Mouse (Mus musculus) stomach, embryonic 16.5 days (tissue): ENCODE measurements at regions not wholly inside any gene's neighbourhood (a gene's known extent, or its start where the extent isn't known, plus 50 kb on each side); places are given as distances from the start of the nearest gene placed in this dataset.

Experiments
- ATAC-seq: fragments of 200-750 bp; cut with Nextera tagmentation; 2 replicates; pipeline ENCODE4 v1.8.0; 2017; ENCODE audit warnings: moderate number of reproducible peaks, moderate TSS enrichment; ENCODE audit not compliant: insufficient read depth, low FRiP score
- H3K27ac ChIP-seq: fragments of 300-500 bp; sonication (generic); 2 replicates; pipeline ENCODE4 v1.5.1; 2014; ENCODE audit warnings: low read length
- H3K27me3 ChIP-seq: fragments of 300-500 bp; sonication (generic); 2 replicates; pipeline ENCODE4 v1.6.1; 2014; ENCODE audit warnings: low read length, control low read depth, mixed read lengths; ENCODE audit not compliant: control insufficient read depth, insufficient read depth
- H3K36me3 ChIP-seq: fragments of 300-500 bp; sonication (generic); 2 replicates; pipeline ENCODE4 v1.6.1; 2014; ENCODE audit warnings: low read length; ENCODE audit not compliant: control insufficient read depth, insufficient read depth
- H3K4me1 ChIP-seq: fragments of 300-500 bp; sonication (generic); 2 replicates; pipeline ENCODE4 v1.6.1; 2014; ENCODE audit warnings: low read length, control low read depth, mixed read lengths; ENCODE audit not compliant: control insufficient read depth, insufficient read depth
- H3K4me2 ChIP-seq: fragments of 300-500 bp; sonication (generic); 2 replicates; pipeline ENCODE4 v1.6.1; 2014; ENCODE audit warnings: low read depth, low read length, mixed read lengths
- H3K4me3 ChIP-seq: fragments of 300-500 bp; sonication (generic); replicated peaks from 2 replicates; pipeline ENCODE4 v1.5.1; 2014; ENCODE audit warnings: mild to moderate bottlenecking, low read length
- H3K9ac ChIP-seq: fragments of 300-500 bp; sonication (generic); 2 replicates; pipeline ENCODE4 v1.6.1; 2014; ENCODE audit warnings: low read length
- H3K9me3 ChIP-seq: fragments of 300-500 bp; sonication (generic); replicated peaks from 2 replicates; pipeline ENCODE4 v1.6.1; 2016; ENCODE audit warnings: low read length, control low read depth; ENCODE audit not compliant: control insufficient read depth
- WGBS: fragments of 180-500 bp; shearing (Covaris S2); extraction: QIAGEN DNeasy Blood & Tissue Kit; methylation state at CpG from one replicate; pipeline ENCODE4 v1.1.7; 2014; 5-methylcytosine and 5-hydroxymethylcytosine counted together

GRCm38 (mm10) chr15:61873047-61873446 lies 950.2 kb upstream of the A1bg start:
- Histone ChIP-seq H3K4me1 (peaks cover 3% of the 10 kb centered on the region; the same call in 1 of the 2 replicates), H3K36me3 (no peaks in the 10 kb centered on the region), H3K9ac (no peak overlapping the region), H3K4me2 (no peak overlapping the region), H3K27me3 (no peaks in the 10 kb centered on the region), H3K9me3 (no peaks in the 10 kb centered on the region), H3K4me3 (no peak overlapping the region), H3K27ac (no peak overlapping the region)
- WGBS: 31% methylated on average over 2 of the region's 2 CpGs
- ATAC-seq: no peak

- H3K27me3 ChIP-seq: no peaks in the 10 kb centered on the region
- no peaks in the 10 kb centered on the region for H3K9me3 ChIP-seq
- no peak for ATAC-seq
- no peak overlapping the region for H3K4me3 ChIP-seq
- H3K4me2 ChIP-seq: no peak overlapping the region
- no peak overlapping the region for H3K9ac ChIP-seq
- WGBS: 84% methylated on average over 6 of the region's 6 CpGs
- no peaks in the 10 kb centered on the region for H3K36me3 ChIP-seq
- no peaks in the 10 kb centered on the region for H3K4me1 ChIP-seq
- no peak overlapping the region for H3K27ac ChIP-seq
These were observed 937.9 kb upstream of the A1bg start for GRCm38 (mm10) chr15:61860759-61861158.

GRCm38 (mm10) chr15:61855880-61856279 lies 933.1 kb upstream of the A1bg start:
- H3K4me3 ChIP-seq: no peak overlapping the region
- H3K27me3 ChIP-seq: no peaks in the 10 kb centered on the region
- H3K9me3 ChIP-seq: no peaks in the 10 kb centered on the region
- no peaks in the 10 kb centered on the region for H3K4me1 ChIP-seq
- no peaks in the 10 kb centered on the region for H3K36me3 ChIP-seq
- 83% methylated on average over 2 of the region's 2 CpGs for WGBS
- no peak for ATAC-seq
- no peak overlapping the region for H3K4me2 ChIP-seq
- H3K27ac ChIP-seq: no peak overlapping the region
- H3K9ac ChIP-seq: no peak overlapping the region

GRCm38 (mm10) chr15:61812671-61813070 lies 889.9 kb upstream of the A1bg start:
- Histone ChIP-seq H3K4me1 (no peaks in the 10 kb centered on the region), H3K36me3 (no peaks in the 10 kb centered on the region), H3K9me3 (no peaks in the 10 kb centered on the region), H3K9ac (no peak overlapping the region), H3K4me2 (no peak overlapping the region), H3K4me3 (no peak overlapping the region), H3K27me3 (no peaks in the 10 kb centered on the region), H3K27ac (no peak overlapping the region)
- ATAC-seq: no peak
- WGBS: 72% methylated on average over 2 of the region's 2 CpGs

GRCm38 (mm10) chr15:61805379-61805778 lies 882.6 kb upstream of the A1bg start:
- no peak overlapping the region for H3K9ac ChIP-seq
- no peak for ATAC-seq
- H3K9me3 ChIP-seq: no peaks in the 10 kb centered on the region
- no peaks in the 10 kb centered on the region for H3K27me3 ChIP-seq
- H3K27ac ChIP-seq: no peak overlapping the region
- H3K4me3 ChIP-seq: no peak overlapping the region
- no peak overlapping the region for H3K4me2 ChIP-seq
- no peaks in the 10 kb centered on the region for H3K36me3 ChIP-seq
- WGBS: 36% methylated on average over 2 of the region's 2 CpGs
- no peaks in the 10 kb centered on the region for H3K4me1 ChIP-seq

GRCm38 (mm10) chr15:61800155-61800554 lies 877.3 kb upstream of the A1bg start:
- H3K36me3 ChIP-seq: no peaks in the 10 kb centered on the region
- H3K4me2 ChIP-seq: no peak overlapping the region
- H3K9ac ChIP-seq: no peak overlapping the region
- H3K9me3 ChIP-seq: no peaks in the 10 kb centered on the region
- no peak overlapping the region for H3K27ac ChIP-seq
- no peak overlapping the region for H3K4me3 ChIP-seq
- no peaks in the 10 kb centered on the region for H3K27me3 ChIP-seq
- no peak for ATAC-seq
- WGBS: 64% methylated on average over 4 of the region's 4 CpGs
- H3K4me1 ChIP-seq: no peaks in the 10 kb centered on the region

GRCm38 (mm10) chr15:61797827-61798226 lies 875.0 kb upstream of the A1bg start:
- no peak for ATAC-seq
- no peaks in the 10 kb centered on the region for H3K4me1 ChIP-seq
- 51% methylated on average over 1 of the region's 1 CpGs for WGBS
- H3K9me3 ChIP-seq: no peaks in the 10 kb centered on the region
- no peaks in the 10 kb centered on the region for H3K27me3 ChIP-seq
- H3K36me3 ChIP-seq: no peaks in the 10 kb centered on the region
- H3K4me3 ChIP-seq: no peak overlapping the region
- H3K9ac ChIP-seq: no peak overlapping the region
- no peak overlapping the region for H3K27ac ChIP-seq
- no peak overlapping the region for H3K4me2 ChIP-seq

- 48% methylated on average over 3 of the region's 3 CpGs for WGBS
- Histone ChIP-seq H3K9ac (no peak overlapping the region), H3K4me3 (no peak overlapping the region), H3K36me3 (no peaks in the 10 kb centered on the region), H3K9me3 (no peaks in the 10 kb centered on the region), H3K4me2 (no peak overlapping the region), H3K27ac (peak overlapping the region; percentile 31; the same call in 1 of the 2 replicates), H3K27me3 (no peaks in the 10 kb centered on the region), H3K4me1 (no peaks in the 10 kb centered on the region)
- ATAC-seq: peak; percentile 25; the same call in 1 of the 2 replicates
These were observed 871.7 kb upstream of the A1bg start for GRCm38 (mm10) chr15:61794506-61794905.

GRCm38 (mm10) chr15:61789847-61790562 lies 867.2 kb upstream of the A1bg start:
- Histone ChIP-seq H3K4me3 (no peak overlapping the region), H3K4me2 (no peak overlapping the region), H3K9ac (no peak overlapping the region), H3K27ac (no peak overlapping the region), H3K9me3 (no peaks in the 10 kb centered on the region), H3K4me1 (no peaks in the 10 kb centered on the region), H3K36me3 (no peaks in the 10 kb centered on the region), H3K27me3 (no peaks in the 10 kb centered on the region)
- 55% methylated on average over 7 of the region's 7 CpGs for WGBS
- no peak for ATAC-seq
